Mouse (Mus musculus) liver, embryonic 11.5 days (tissue): ENCODE results near the gene Gpr37l1. TPM values are rescaled to one million over a fixed set of nuclear protein-coding genes. Genes with fewer than 3 reads are reported as not detected.
"Not testable (repeated sequence)": the region's sequence is repeated elsewhere in the genome, so short reads cannot be mapped to it uniquely, and the experiment has no call there.

Source experiments
- ATAC-seq: fragments of 200-750 bp; cut with Nextera tagmentation; replicated peaks from 2 replicates; pipeline ENCODE4 v1.8.0; 2017; ENCODE audit warnings: moderate number of reproducible peaks, mild to moderate bottlenecking, moderate TSS enrichment, moderate library complexity; ENCODE audit not compliant: low FRiP score
- DNase-seq: peaks from one replicate; pipeline ENCODE4 v3.0.0-alpha.2; 2017; ENCODE audit warnings: low spot score
- H3K27ac ChIP-seq: fragments of 300-500 bp; sonication (generic); 2 replicates; pipeline ENCODE4 v1.5.1; 2014; ENCODE audit warnings: mild to moderate bottlenecking, low read depth, low read length, control low read depth
- H3K27me3 ChIP-seq: fragments of 300-500 bp; sonication (generic); replicated peaks from 2 replicates; pipeline ENCODE4 v1.6.1; 2014; ENCODE audit warnings: low read length, mixed read lengths; ENCODE audit not compliant: control insufficient read depth, insufficient read depth
- H3K36me3 ChIP-seq: fragments of 300-500 bp; sonication (generic); 2 replicates; pipeline ENCODE4 v1.6.1; 2014; ENCODE audit warnings: mild to moderate bottlenecking, low read length, moderate library complexity, mixed read lengths; ENCODE audit not compliant: control insufficient read depth, insufficient read depth
- H3K4me1 ChIP-seq: fragments of 300-500 bp; sonication (generic); replicated peaks from 2 replicates; pipeline ENCODE4 v1.6.1; 2014; ENCODE audit warnings: low read length, mixed read lengths; ENCODE audit not compliant: control insufficient read depth, insufficient read depth
- H3K4me2 ChIP-seq: fragments of 300-500 bp; sonication (generic); 2 replicates; pipeline ENCODE4 v1.6.1; 2014; ENCODE audit warnings: mild to moderate bottlenecking, control low read depth, moderate library complexity
- H3K4me3 ChIP-seq: fragments of 300-500 bp; sonication (generic); 2 replicates; pipeline ENCODE4 v1.5.1; 2014; ENCODE audit warnings: low read depth, low read length, control low read depth
- H3K9ac ChIP-seq: fragments of 300-500 bp; sonication (generic); 2 replicates; pipeline ENCODE4 v1.6.1; 2014; ENCODE audit warnings: low read depth, low read length, control low read depth
- H3K9me3 ChIP-seq: fragments of 300-500 bp; sonication (generic); 2 replicates; pipeline ENCODE4 v1.6.1; 2016; ENCODE audit warnings: low read length, inconsistent platforms, mixed read lengths; ENCODE audit not compliant: control insufficient read depth
- WGBS: fragments of 180-500 bp; shearing (Covaris S2); extraction: QIAGEN DNeasy Blood & Tissue Kit; methylation state at CpG from one replicate; pipeline ENCODE4 v1.1.7; 2014; 5-methylcytosine and 5-hydroxymethylcytosine counted together
- polyA plus RNA-seq: library from polyadenylated mRNA; unstranded; fragments of >200 nt; fragmentation: Nextera tagmentation; extraction: Ambion mirVana; gene quantifications from 2 replicates; pipeline ENCODE4 v1.2.1, GENCODE M21; 2014

The Gpr37l1 gene
- polyA plus RNA-seq, 1 experiment from 2014 or later = not detected

DNA sequence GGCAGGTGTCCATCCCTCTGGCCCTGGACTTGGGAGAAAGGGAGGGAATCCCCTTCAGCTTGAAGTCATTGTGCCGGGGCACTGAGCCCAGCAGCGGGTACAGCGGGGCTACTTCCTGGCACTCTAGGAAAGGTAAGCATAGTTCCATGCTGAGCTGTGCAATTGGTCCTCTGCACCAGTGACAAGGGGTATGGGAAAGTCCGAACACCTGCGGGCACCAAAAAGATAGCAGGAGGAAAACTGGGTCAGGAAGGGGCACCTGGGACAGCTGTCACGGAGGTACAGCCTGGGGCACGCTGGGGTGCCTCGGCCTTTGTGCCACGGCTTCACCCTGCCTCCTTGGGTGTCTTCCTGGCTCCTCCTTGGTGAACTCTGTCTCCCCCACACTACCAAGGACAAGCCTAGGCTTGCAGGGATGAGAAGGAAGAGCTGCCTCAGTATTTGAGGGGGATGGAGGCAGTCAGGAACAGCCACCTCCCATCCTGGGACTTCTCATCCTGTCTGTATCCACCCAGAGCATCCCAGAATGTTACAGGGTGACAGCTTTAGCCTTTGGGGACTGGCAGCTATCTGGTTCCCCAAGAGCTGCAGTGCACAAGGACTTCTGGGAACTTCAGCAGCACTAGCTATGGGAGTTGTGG, 37.8 kb downstream of the Gpr37l1 start:
- Histone ChIP-seq H3K4me3 (no peak overlapping the region), H3K36me3 (peaks cover 1% of the 10 kb centered on the region; the same call in 1 of the 2 replicates), H3K4me2 (no peak overlapping the region), H3K27ac (no peak overlapping the region; the same call in 1 of the 2 replicates), H3K27me3 (peaks cover 11% of the 10 kb centered on the region; the same call in 1 of the 2 replicates), H3K4me1 (peaks cover 34% of the 10 kb centered on the region), H3K9me3 (no peaks in the 10 kb centered on the region), H3K9ac (no peak overlapping the region)
- 77% methylated on average over 9 of the region's 9 CpGs for WGBS
- no peak for DNase-seq
- no peak for ATAC-seq

DNA sequence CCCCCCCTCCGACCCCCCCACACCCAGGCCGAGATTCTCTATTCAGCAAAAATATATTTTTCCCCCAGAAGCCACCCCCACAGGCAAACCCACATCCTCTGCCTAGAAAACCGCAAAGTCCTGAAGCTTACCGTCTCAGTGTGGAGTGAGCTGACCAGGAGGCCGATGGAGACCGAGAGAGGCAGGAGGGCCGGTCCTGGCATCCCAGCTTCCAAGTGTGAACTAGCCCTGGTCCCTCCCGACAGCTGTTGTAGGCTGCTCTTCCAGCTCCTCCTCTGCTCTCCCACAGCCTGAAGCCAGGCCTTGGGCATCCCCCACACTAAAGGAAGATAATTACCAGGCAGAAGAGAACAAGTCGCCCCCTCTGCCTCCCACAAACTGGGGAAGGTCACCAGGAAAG, 38.5 kb downstream of the Gpr37l1 start:
- Histone ChIP-seq H3K27ac (no peak overlapping the region; the same call in 1 of the 2 replicates), H3K9ac (no peak overlapping the region), H3K9me3 (no peaks in the 10 kb centered on the region), H3K4me1 (peaks cover 33% of the 10 kb centered on the region), H3K4me3 (no peak overlapping the region), H3K36me3 (no peaks in the 10 kb centered on the region), H3K4me2 (no peak overlapping the region), H3K27me3 (peaks cover 11% of the 10 kb centered on the region; the same call in 1 of the 2 replicates)
- ATAC-seq (no peak), DNase-seq (no peak)
- WGBS = 22% methylated on average over 9 of the region's 9 CpGs

DNA sequence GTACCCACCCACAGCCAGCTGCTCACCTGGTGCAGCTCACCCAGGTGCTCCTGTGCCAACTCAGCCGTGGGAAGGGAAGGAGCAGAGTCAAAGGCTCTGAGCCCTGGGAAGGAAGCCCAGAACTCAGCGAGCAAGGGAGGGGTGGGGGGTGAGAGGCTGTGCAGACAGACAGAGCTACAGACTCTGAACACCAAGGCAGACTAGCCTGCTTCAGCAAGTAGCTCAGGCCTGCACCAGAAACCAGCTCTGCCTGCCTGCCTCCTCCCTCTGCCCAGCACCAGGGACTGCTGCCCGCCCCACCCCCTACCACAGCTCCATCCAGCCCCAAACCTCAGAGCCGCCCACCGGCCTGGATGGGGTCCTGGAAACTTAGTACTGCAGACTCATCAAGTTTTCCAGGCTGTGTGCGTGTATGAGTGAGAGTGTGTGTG, 39.5 kb downstream of the Gpr37l1 start:
- whole genome bisulfite sequencing = 57% methylated on average over 6 of the region's 6 CpGs
- Histone ChIP-seq H3K4me1 (peaks cover 33% of the 10 kb centered on the region), H3K27me3 (peaks cover 11% of the 10 kb centered on the region; the same call in 1 of the 2 replicates), H3K36me3 (no peaks in the 10 kb centered on the region), H3K9ac (no peak overlapping the region), H3K4me2 (no peak overlapping the region), H3K27ac (peak overlapping the region; percentile 25; the same call in 1 of the 2 replicates), H3K9me3 (no peaks in the 10 kb centered on the region), H3K4me3 (no peak overlapping the region)
- DNase-seq (no peak), ATAC-seq (no peak)

DNA sequence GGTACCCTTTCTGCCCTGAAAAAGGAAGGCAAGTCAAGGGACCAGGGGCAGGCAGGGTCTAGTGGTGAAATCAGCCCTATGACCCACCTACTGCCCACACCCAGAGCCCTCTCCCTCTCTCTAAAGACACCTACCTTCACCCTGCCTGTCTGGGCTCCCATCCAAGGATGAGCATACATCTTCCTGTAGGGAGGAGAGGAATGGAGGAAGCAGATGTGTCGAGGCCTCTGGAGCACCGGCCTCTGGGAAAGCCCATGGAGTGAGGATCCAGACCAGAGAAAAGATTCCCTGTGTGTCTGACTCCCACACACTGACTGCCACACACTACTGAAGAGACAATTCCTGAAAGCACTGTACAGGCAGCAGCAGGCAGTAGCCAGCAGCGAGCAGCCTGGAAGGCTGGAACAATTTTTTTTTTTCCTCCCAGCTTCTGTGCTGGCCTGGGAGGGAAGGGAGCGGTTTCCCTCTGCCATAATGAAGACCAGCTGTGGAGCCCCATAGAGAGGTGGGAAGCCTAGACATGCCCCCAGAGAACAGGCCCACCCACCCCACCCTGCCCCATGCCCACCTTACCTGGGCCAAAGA, 40.9 kb downstream of the Gpr37l1 start:
- DNase-seq = no peak
- Histone ChIP-seq H3K9ac (no peak overlapping the region), H3K27me3 (peaks cover 11% of the 10 kb centered on the region; the same call in 1 of the 2 replicates), H3K9me3 (no peaks in the 10 kb centered on the region), H3K4me3 (no peak overlapping the region), H3K4me1 (peaks cover 23% of the 10 kb centered on the region), H3K4me2 (no peak overlapping the region), H3K27ac (peak overlapping the region; percentile 38; the same call in 1 of the 2 replicates), H3K36me3 (no peaks in the 10 kb centered on the region)
- WGBS = 63% methylated on average over 4 of the region's 4 CpGs
- no peak for ATAC-seq

DNA sequence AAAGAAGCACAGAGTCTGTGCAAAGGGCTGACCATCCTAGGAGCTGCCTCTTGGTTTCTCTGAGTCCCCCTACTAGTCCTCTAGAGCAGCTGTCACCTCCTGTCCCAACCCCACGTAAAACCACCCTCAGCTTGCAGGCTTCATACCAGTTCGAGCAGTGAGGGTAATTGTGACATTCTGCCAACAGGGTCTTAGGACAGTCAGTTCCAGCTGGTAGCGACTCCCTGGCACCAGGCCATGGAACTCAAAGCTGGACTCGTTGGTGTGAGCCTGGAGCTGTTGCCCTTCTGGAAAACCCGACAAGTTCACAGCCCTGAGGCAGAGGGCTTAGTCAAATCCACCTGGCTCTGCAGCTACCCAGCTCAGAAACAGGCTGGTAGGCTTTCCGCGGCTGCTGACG, 41.5 kb downstream of the Gpr37l1 start:
- Histone ChIP-seq H3K4me1 (peaks cover 18% of the 10 kb centered on the region), H3K4me2 (no peak overlapping the region), H3K4me3 (no peak overlapping the region), H3K27me3 (peaks cover 11% of the 10 kb centered on the region; the same call in 1 of the 2 replicates), H3K27ac (no peak overlapping the region), H3K9ac (no peak overlapping the region), H3K9me3 (no peaks in the 10 kb centered on the region), H3K36me3 (no peaks in the 10 kb centered on the region)
- WGBS = 82% methylated on average over 8 of the region's 8 CpGs
- DNase-seq (no peak), ATAC-seq (no peak)

DNA sequence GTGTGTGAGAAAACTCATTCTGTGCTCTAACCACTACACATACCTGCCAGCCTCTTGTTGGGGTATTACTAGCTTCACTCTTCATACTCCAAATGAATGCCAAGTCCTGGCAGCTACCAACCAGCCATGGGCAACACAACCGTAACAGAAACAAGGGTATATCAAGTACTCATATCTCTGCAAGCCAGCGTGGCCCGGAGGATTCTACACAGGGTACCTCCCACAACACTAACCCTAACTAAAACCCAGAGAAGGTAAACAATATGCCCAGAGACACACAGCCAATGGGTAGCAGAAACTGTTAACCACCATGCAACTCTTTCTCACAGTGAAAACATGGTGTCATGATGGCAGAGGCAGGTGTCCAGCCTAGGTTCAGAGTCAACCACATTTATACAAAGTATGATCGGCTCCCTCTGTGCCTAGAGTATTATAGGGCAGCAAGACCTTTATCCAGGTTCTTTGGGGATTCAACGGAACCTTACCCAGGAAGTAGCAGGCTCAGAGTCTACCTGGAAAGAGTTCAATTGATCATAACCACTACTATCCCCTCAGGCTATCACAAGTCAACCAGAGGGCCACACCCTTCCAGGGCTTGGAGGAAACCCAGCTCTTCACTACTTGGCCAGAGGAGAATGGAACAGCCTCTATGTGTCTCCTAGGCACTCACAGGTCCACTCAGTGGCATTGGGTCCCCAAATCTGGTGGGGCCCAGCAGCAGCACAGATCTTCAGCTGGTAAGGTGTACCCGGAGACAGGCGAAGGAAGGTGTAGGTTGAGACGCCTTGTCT, 42.7 kb downstream of the Gpr37l1 start:
- Histone ChIP-seq H3K9me3 (no peaks in the 10 kb centered on the region), H3K4me2 (no peak overlapping the region), H3K36me3 (no peaks in the 10 kb centered on the region), H3K27me3 (peaks cover 7% of the 10 kb centered on the region; the same call in 1 of the 2 replicates), H3K4me1 (peaks cover 12% of the 10 kb centered on the region), H3K27ac (no peak overlapping the region), H3K4me3 (no peak overlapping the region), H3K9ac (no peak overlapping the region)
- 83% methylated on average over 8 of the region's 8 CpGs for WGBS
- ATAC-seq = no peak
- DNase-seq = no peak

DNA sequence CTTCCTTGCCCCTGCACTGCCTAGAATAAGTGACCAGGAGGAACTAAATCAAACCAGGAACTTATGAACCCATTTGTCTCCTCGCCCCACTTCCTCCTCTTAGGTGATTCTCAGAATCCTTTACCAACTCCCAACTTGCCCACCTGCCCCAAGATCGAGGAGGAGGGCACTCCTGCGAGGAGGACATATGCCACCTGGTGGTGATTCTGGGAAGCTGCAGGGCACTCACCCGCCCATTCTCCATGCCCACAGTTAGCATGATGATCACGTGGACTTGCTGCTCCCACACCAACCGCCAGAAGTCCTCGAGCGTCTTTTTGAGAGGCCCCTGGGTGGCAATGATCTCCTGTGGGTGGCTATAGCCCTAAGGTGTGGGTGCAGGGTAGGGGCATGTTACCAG, 54.8 kb downstream of the Gpr37l1 start:
- 0 out of 2 replicates have a peak, but pooled peaks cover 2% of the 10 kb centered on the region for H3K4me1 ChIP-seq
- H3K27me3 ChIP-seq = no peaks in the 10 kb centered on the region
- peak; percentile 35; the same call in 1 of the 2 replicates for ATAC-seq
- no peak overlapping the region for H3K27ac ChIP-seq
- 9% methylated on average over 8 of the region's 8 CpGs for WGBS
- H3K4me3 ChIP-seq = no peak overlapping the region
- H3K36me3 ChIP-seq = no peaks in the 10 kb centered on the region
- no peak for DNase-seq
- H3K9ac ChIP-seq = no peak overlapping the region
- no peak overlapping the region for H3K4me2 ChIP-seq
- H3K9me3 ChIP-seq = no peaks in the 10 kb centered on the region

DNA sequence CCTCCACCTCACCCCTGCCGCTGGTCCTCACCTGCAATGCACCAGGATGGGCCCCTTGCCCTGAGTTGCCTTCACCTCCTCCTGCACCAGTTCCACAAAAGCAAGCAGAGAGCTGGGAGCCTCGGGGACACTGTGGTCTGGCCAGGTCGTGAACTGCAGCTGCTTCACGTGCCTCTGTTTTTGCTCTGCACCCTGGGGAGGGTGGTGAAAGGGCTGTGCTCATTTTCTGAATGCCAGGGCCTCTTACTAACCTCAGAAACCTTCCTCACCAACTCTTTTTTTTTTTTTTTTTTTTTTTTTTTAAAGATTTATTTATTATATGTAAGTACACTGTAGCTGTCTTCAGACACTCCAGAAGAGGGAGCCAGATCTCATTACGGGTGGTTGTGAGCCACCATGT, 56.2 kb downstream of the Gpr37l1 start:
- not testable (repeated sequence) for DNase-seq, H3K4me1 ChIP-seq, H3K9ac ChIP-seq, ATAC-seq, H3K27me3 ChIP-seq, H3K36me3 ChIP-seq, H3K4me2 ChIP-seq, H3K9me3 ChIP-seq, H3K27ac ChIP-seq, H3K4me3 ChIP-seq
- WGBS = 56% methylated on average over 4 of the region's 5 CpGs
